Mouse (Mus musculus) cerebellum, adult 2 months (tissue): ENCODE measurements at regions not wholly inside any gene's neighbourhood (a gene's known extent, or its start where the extent isn't known, plus 50 kb on each side); places are given as distances from the start of the nearest gene placed in this dataset.

Experiments used
- DNase-seq, 2 experiments: peaks; one replicate each; pipeline ENCODE4 v3.0.0; 2021
- H3K27ac ChIP-seq: fragments of 200-500 bp; 2 replicates; pipeline ENCODE4 v1.5.1; 2012; ENCODE audit warnings: low read length, control low read depth, inconsistent platforms; ENCODE audit not compliant: insufficient read depth
- H3K27me3 ChIP-seq: fragments of 200-500 bp; 2 replicates; pipeline ENCODE4 v1.6.1; 2012; ENCODE audit warnings: inconsistent platforms, mild to moderate bottlenecking, low read length, moderate library complexity; ENCODE audit not compliant: control insufficient read depth, insufficient read depth
- H3K4me1 ChIP-seq: fragments of 200-500 bp; 2 replicates; pipeline ENCODE4 v1.6.1; 2011; ENCODE audit warnings: low read length; ENCODE audit not compliant: control insufficient read depth, insufficient read depth
- H3K4me3 ChIP-seq: fragments of 200-500 bp; replicated peaks from 2 replicates; pipeline ENCODE3; 2011; ENCODE audit warnings: mild to moderate bottlenecking, low read depth, low read length, control low read depth; ENCODE audit not compliant: insufficient read depth
- CTCF ChIP-seq: fragments of 200-500 bp; IDR thresholded peaks from 2 replicates; pipeline ENCODE4 v1.5.1; 2011; ENCODE audit warnings: low read depth, mild to moderate bottlenecking, control low read depth, low read length, moderate library complexity, borderline replicate concordance; ENCODE audit not compliant: insufficient read depth
- POLR2A ChIP-seq: fragments of 200-500 bp; IDR thresholded peaks from 2 replicates; pipeline ENCODE4 v1.6.1; 2011; ENCODE audit warnings: low read length, control low read depth, borderline replicate concordance; ENCODE audit not compliant: insufficient read depth
- WGBS: fragments of 180-500 bp; shearing (Covaris S2); methylation state at CpG from one replicate; pipeline ENCODE4 v1.1.7; 2018; 5-methylcytosine and 5-hydroxymethylcytosine counted together

- Histone ChIP-seq H3K27ac (no peak overlapping the region), H3K4me1 (peaks cover 2% of the 10 kb centered on the region; the same call in 1 of the 2 replicates), H3K27me3 (no peaks in the 10 kb centered on the region; the same call in 1 of the 2 replicates), H3K4me3 (no peak overlapping the region)
- no peak for DNase-seq
- TF ChIP-seq CTCF (no peak), POLR2A (no peak)
- WGBS: 82% methylated on average over 10 of the region's 10 CpGs
Observed at GRCm38 (mm10) chr16:5367581-5368119, 111.9 kb upstream of the Eef2kmt start.

GRCm38 (mm10) chr16:5366021-5366420 lies 110.2 kb upstream of the Eef2kmt start:
- Histone ChIP-seq H3K27me3 (no peaks in the 10 kb centered on the region; the same call in 1 of the 2 replicates), H3K4me3 (no peak overlapping the region), H3K4me1 (peaks cover 2% of the 10 kb centered on the region; the same call in 1 of the 2 replicates), H3K27ac (no peak overlapping the region)
- no peak for TF ChIP-seq CTCF
- TF ChIP-seq POLR2A: no peak
- no peak for DNase-seq
- WGBS: 79% methylated on average over 3 of the region's 3 CpGs

- TF ChIP-seq CTCF (no peak), POLR2A (no peak)
- DNase-seq: peak in 1 of 2 experiments; percentile 17
- H3K27me3 ChIP-seq: no peaks in the 10 kb centered on the region; the same call in 1 of the 2 replicates
- 49% methylated on average over 10 of the region's 10 CpGs for WGBS
- H3K27ac ChIP-seq: no peak overlapping the region
- H3K4me1 ChIP-seq: peaks cover 2% of the 10 kb centered on the region; the same call in 1 of the 2 replicates
- no peak overlapping the region for H3K4me3 ChIP-seq
Observed at GRCm38 (mm10) chr16:5363007-5363570, 107.3 kb upstream of the Eef2kmt start.

- Histone ChIP-seq H3K27ac (no peak overlapping the region), H3K4me3 (no peak overlapping the region), H3K27me3 (no peaks in the 10 kb centered on the region), H3K4me1 (peaks cover 2% of the 10 kb centered on the region; the same call in 1 of the 2 replicates)
- TF ChIP-seq POLR2A (no peak), CTCF (no peak)
- no peak for DNase-seq
- 81% methylated on average over 4 of the region's 4 CpGs for WGBS
Observed at GRCm38 (mm10) chr16:5359193-5359592, 103.4 kb upstream of the Eef2kmt start.

- H3K4me1 ChIP-seq: no peaks in the 10 kb centered on the region
- no peak for TF ChIP-seq CTCF
- no peak for TF ChIP-seq POLR2A
- DNase-seq: no peak
- no peak overlapping the region for H3K4me3 ChIP-seq
- H3K27ac ChIP-seq: no peak overlapping the region
- 64% methylated on average over 2 of the region's 2 CpGs for WGBS
- H3K27me3 ChIP-seq: no peaks in the 10 kb centered on the region; the same call in 1 of the 2 replicates
Observed at GRCm38 (mm10) chr16:5353881-5354280, 98.1 kb upstream of the Eef2kmt start.

- no peak for DNase-seq
- no peak for TF ChIP-seq CTCF
- no peak for TF ChIP-seq POLR2A
- Histone ChIP-seq H3K4me1 (no peaks in the 10 kb centered on the region), H3K27me3 (no peaks in the 10 kb centered on the region; the same call in 1 of the 2 replicates), H3K4me3 (no peak overlapping the region), H3K27ac (no peak overlapping the region)
- 8% methylated on average over 18 of the region's 18 CpGs for WGBS
Observed at GRCm38 (mm10) chr16:5351890-5352571, 96.2 kb upstream of the Eef2kmt start.

- Histone ChIP-seq H3K27me3 (no peaks in the 10 kb centered on the region), H3K27ac (no peak overlapping the region), H3K4me1 (no peaks in the 10 kb centered on the region), H3K4me3 (no peak overlapping the region)
- DNase-seq: no peak
- WGBS: 36% methylated on average over 5 of the region's 5 CpGs
- TF ChIP-seq CTCF (no peak), POLR2A (no peak)
Observed at GRCm38 (mm10) chr16:5347151-5347550, 91.4 kb upstream of the Eef2kmt start.
